Mouse (Mus musculus) neutrophil, adult 5-6 weeks (primary cell): ENCODE results near the gene Jph2. TPM values are rescaled to one million over a fixed set of nuclear protein-coding genes. Genes with fewer than 3 reads are reported as not detected.
"Not testable (repeated sequence)": the region's sequence is repeated elsewhere in the genome, so short reads cannot be mapped to it uniquely, and the experiment has no call there.

Experiments used
- ATAC-seq: fragments of 151-379, 151-347 bp; 2 replicates; pipeline ENCODE4 v1.8.0; 2017; ENCODE audit warnings: mild to moderate bottlenecking, moderate TSS enrichment; ENCODE audit not compliant: insufficient number of reproducible peaks, poor library complexity, low FRiP score, severe bottlenecking; ENCODE audit errors: extremely low read depth
- total RNA-seq: library from RNA; stranded (forward); fragments of 200-1000 nt; gene quantifications from 2 replicates; pipeline ENCODE4 v1.2.3, GENCODE M21; 2017

The Jph2 gene
- total RNA-seq, 1 experiment from 2014 or later = not detected

- ATAC-seq = no peak
Measured at GRCm38 (mm10) chr2:163412846-163413590, 15.2 kb upstream of the Jph2 start.

- ATAC-seq = no peak
Measured at GRCm38 (mm10) chr2:163412419-163412818, 14.6 kb upstream of the Jph2 start.

- no peak for ATAC-seq
Measured at GRCm38 (mm10) chr2:163411840-163412239, 14.0 kb upstream of the Jph2 start.

GRCm38 (mm10) chr2:163411344-163411743 lies 13.6 kb upstream of the Jph2 start:
- ATAC-seq = not testable (repeated sequence)

GRCm38 (mm10) chr2:163410211-163410610 lies 12.4 kb upstream of the Jph2 start:
- no peak for ATAC-seq

- ATAC-seq = no peak
Measured at GRCm38 (mm10) chr2:163404037-163404815, 6.4 kb upstream of the Jph2 start.

GRCm38 (mm10) chr2:163401221-163401620 lies 3.4 kb upstream of the Jph2 start:
- peak; percentile 91 for ATAC-seq

- no peak for ATAC-seq
Measured at GRCm38 (mm10) chr2:163399222-163399621, 1.4 kb upstream of the Jph2 start.

GRCm38 (mm10) chr2:163398770-163399169 lies 977 bp upstream of the Jph2 start:
- no peak for ATAC-seq

- no peak for ATAC-seq
Measured at GRCm38 (mm10) chr2:163397071-163397470, 722 bp downstream of the Jph2 start.

- no peak for ATAC-seq
Measured at GRCm38 (mm10) chr2:163394977-163395376, 2.8 kb downstream of the Jph2 start.

- ATAC-seq = no peak
Measured at GRCm38 (mm10) chr2:163393976-163394375, 3.8 kb downstream of the Jph2 start.

- ATAC-seq = no peak
Measured at GRCm38 (mm10) chr2:163393241-163393640, 4.6 kb downstream of the Jph2 start.

GRCm38 (mm10) chr2:163392436-163392835 lies 5.4 kb downstream of the Jph2 start:
- no peak for ATAC-seq

- no peak for ATAC-seq
Measured at GRCm38 (mm10) chr2:163386423-163387190, 11.2 kb downstream of the Jph2 start.

- no peak for ATAC-seq
Measured at GRCm38 (mm10) chr2:163385126-163385525, 12.7 kb downstream of the Jph2 start.

GRCm38 (mm10) chr2:163381246-163381645 lies 16.5 kb downstream of the Jph2 start:
- ATAC-seq = no peak

GRCm38 (mm10) chr2:163379366-163379765 lies 18.4 kb downstream of the Jph2 start:
- ATAC-seq = no peak

GRCm38 (mm10) chr2:163376082-163376481 lies 21.7 kb downstream of the Jph2 start:
- no peak for ATAC-seq

GRCm38 (mm10) chr2:163375468-163375867 lies 22.3 kb downstream of the Jph2 start:
- no peak for ATAC-seq
